Mouse (Mus musculus) c-Kit-positive CD71-negative TER-119-negative erythroid progenitor cells, embryonic 14.5 days (primary cell): ENCODE measurements at regions not wholly inside any gene's neighbourhood (a gene's known extent, or its start where the extent isn't known, plus 50 kb on each side); places are given as distances from the start of the nearest gene placed in this dataset.

Experiments
- DNase-seq: peaks from one replicate; pipeline ENCODE4 v3.0.0-alpha.2; 2013; ENCODE audit warnings: low read depth

- DNase-seq = no peak
Observed at GRCm38 (mm10) chr1:125307223-125307622, 128.3 kb downstream of the Actr3 start.

GRCm38 (mm10) chr1:125298520-125299090 is 136.9 kb downstream of the Actr3 start:
- no peak for DNase-seq

GRCm38 (mm10) chr1:125295646-125296045 is 139.9 kb downstream of the Actr3 start:
- DNase-seq = no peak

- DNase-seq = no peak
Observed at GRCm38 (mm10) chr1:125290320-125291021, 145.1 kb downstream of the Actr3 start.

GRCm38 (mm10) chr1:125286347-125286746 is 149.2 kb downstream of the Actr3 start:
- no peak for DNase-seq

GRCm38 (mm10) chr1:125284693-125285092 is 150.8 kb downstream of the Actr3 start:
- DNase-seq = no peak

GRCm38 (mm10) chr1:125273752-125274151 is 161.8 kb downstream of the Actr3 start:
- no peak for DNase-seq

- DNase-seq = no peak
Observed at GRCm38 (mm10) chr1:125263684-125264083, 171.8 kb downstream of the Actr3 start.

- no peak for DNase-seq
Observed at GRCm38 (mm10) chr1:125263068-125263467, 172.5 kb downstream of the Actr3 start.

- no peak for DNase-seq
Observed at GRCm38 (mm10) chr1:125242345-125242744, 193.2 kb downstream of the Actr3 start.

- peak; percentile 17 for DNase-seq
Observed at GRCm38 (mm10) chr1:125241717-125242116, 193.8 kb downstream of the Actr3 start.

GRCm38 (mm10) chr1:125237595-125237988 is 197.9 kb downstream of the Actr3 start:
- DNase-seq = no peak

GRCm38 (mm10) chr1:125236948-125237594 is 198.5 kb downstream of the Actr3 start:
- no peak for DNase-seq

GRCm38 (mm10) chr1:125234747-125235146 is 200.8 kb downstream of the Actr3 start:
- DNase-seq = no peak

GRCm38 (mm10) chr1:125223370-125223769 is 212.2 kb downstream of the Actr3 start:
- DNase-seq = no peak

GRCm38 (mm10) chr1:125216192-125216591 is 219.3 kb downstream of the Actr3 start:
- DNase-seq = no peak

- DNase-seq = no peak
Observed at GRCm38 (mm10) chr1:125187091-125187490, 248.4 kb downstream of the Actr3 start.

GRCm38 (mm10) chr1:125176124-125176937 is 259.2 kb downstream of the Actr3 start:
- DNase-seq = no peak

GRCm38 (mm10) chr1:125174725-125175124 is 260.8 kb downstream of the Actr3 start:
- no peak for DNase-seq

- DNase-seq = no peak
Observed at GRCm38 (mm10) chr1:125172474-125172873, 263.1 kb downstream of the Actr3 start.

GRCm38 (mm10) chr1:125165226-125165625 is 270.3 kb downstream of the Actr3 start:
- no peak for DNase-seq

GRCm38 (mm10) chr1:125158481-125158880 is 277.0 kb downstream of the Actr3 start:
- no peak for DNase-seq
